Mouse (Mus musculus) liver, embryonic 12.5 days (tissue): ENCODE data around the gene Dnajc10. TPM values are rescaled to one million over a fixed set of nuclear protein-coding genes. Genes with fewer than 3 reads are reported as not detected.

Experiments used
- ATAC-seq: fragments of 200-750 bp; cut with Nextera tagmentation; 2 replicates; pipeline ENCODE4 v1.8.0; 2017; ENCODE audit warnings: moderate number of reproducible peaks, mild to moderate bottlenecking, moderate library complexity
- H3K27ac ChIP-seq: fragments of 300-500 bp; sonication (generic); 2 replicates; pipeline ENCODE4 v1.5.1; 2016; ENCODE audit warnings: mild to moderate bottlenecking
- H3K27me3 ChIP-seq: fragments of 300-500 bp; sonication (generic); replicated peaks from 2 replicates; pipeline ENCODE4 v1.6.1; 2016; ENCODE audit warnings: mild to moderate bottlenecking, moderate library complexity
- H3K36me3 ChIP-seq: fragments of 300-500 bp; sonication (generic); 2 replicates; pipeline ENCODE4 v1.6.1; 2016; ENCODE audit warnings: mild to moderate bottlenecking, moderate library complexity
- H3K4me1 ChIP-seq: fragments of 300-500 bp; sonication (generic); 2 replicates; pipeline ENCODE4 v1.6.1; 2016
- H3K4me2 ChIP-seq: fragments of 300-500 bp; sonication (generic); 2 replicates; pipeline ENCODE4 v1.6.1; 2016; ENCODE audit warnings: mild to moderate bottlenecking, moderate library complexity
- H3K4me3 ChIP-seq: fragments of 300-500 bp; sonication (generic); 2 replicates; pipeline ENCODE4 v1.5.1; 2016; ENCODE audit warnings: mild to moderate bottlenecking, moderate library complexity
- H3K9ac ChIP-seq: fragments of 300-500 bp; sonication (generic); 2 replicates; pipeline ENCODE4 v1.6.1; 2016; ENCODE audit warnings: mild to moderate bottlenecking, moderate library complexity
- H3K9me3 ChIP-seq: fragments of 300-500 bp; sonication (generic); replicated peaks from 2 replicates; pipeline ENCODE4 v1.6.1; 2016; ENCODE audit warnings: mild to moderate bottlenecking, moderate library complexity
- WGBS: fragments of 180-500 bp; shearing (Covaris S2); methylation state at CpG from one replicate; pipeline ENCODE4 v1.1.7; 2016; ENCODE audit not compliant: insufficient replicate concordance; 5-methylcytosine and 5-hydroxymethylcytosine counted together
- polyA plus RNA-seq: library from polyadenylated mRNA; unstranded; fragments of >200 nt; fragmentation: Nextera tagmentation; extraction: Ambion mirVana; gene quantifications from 2 replicates; pipeline ENCODE4 v1.2.1, GENCODE M21; 2016

Dnajc10 gene
- polyA plus RNA-seq, 1 experiment from 2014 or later, result 28.9 TPM

DNA sequence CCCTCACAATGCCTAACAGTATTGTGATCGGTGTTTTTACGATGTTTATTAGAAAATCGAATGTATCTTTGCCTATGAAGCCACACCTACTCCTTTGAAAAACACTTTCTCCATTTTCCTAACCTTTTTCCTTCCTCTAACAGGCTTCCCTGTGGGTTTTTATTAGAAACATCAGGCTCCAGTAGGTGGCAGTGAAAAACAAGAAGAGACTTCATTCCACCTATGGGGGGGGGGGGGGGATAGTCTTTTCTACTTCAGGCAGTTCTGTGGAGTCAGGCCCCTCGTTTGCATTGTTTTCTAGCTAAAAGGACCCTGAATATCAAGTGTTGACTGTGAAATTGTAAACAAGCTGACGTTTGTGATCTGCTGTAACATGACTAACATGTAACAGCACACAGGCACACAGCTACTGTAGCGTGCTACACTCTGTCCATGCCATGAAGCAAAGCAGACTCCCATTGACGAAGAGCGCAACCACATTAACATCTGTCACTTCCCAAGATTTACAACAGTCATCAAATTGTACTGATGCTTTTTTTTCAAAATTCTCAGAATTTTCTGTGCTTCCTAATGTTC lies 41.5 kb downstream of the Dnajc10 start:
- no peaks in the 10 kb centered on the region for H3K4me1 ChIP-seq
- 51% methylated on average over 8 of the region's 8 CpGs for WGBS
- no peak overlapping the region for H3K9ac ChIP-seq
- H3K27ac ChIP-seq, result no peak overlapping the region
- H3K9me3 ChIP-seq, result no peaks in the 10 kb centered on the region
- H3K36me3 ChIP-seq, result peaks cover 21% of the 10 kb centered on the region
- H3K4me3 ChIP-seq, result no peak overlapping the region
- H3K4me2 ChIP-seq, result no peak overlapping the region
- no peak for ATAC-seq
- H3K27me3 ChIP-seq, result no peaks in the 10 kb centered on the region

DNA sequence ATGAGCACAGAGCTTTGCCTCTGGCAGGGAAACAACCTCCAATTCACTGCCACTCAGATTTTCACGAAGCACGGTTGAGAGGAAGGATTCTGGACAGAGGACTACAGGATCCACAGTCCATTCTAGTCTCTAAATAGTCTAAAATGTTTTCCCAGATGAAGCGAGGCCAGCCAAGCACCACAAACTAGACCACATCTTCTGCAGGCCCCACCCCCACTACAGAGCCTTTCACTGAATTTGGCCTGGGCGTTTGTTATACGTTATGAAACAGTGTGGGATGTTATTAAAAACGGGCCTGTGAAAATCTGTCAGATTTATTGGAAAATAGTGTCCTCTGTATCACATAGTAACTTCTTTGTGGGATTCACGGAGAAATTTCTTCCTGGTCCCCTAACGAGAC lies 56.2 kb downstream of the Dnajc10 start:
- Histone ChIP-seq H3K36me3 (no peaks in the 10 kb centered on the region), H3K4me3 (no peak overlapping the region), H3K9ac (no peak overlapping the region), H3K9me3 (no peaks in the 10 kb centered on the region), H3K27me3 (no peaks in the 10 kb centered on the region), H3K4me1 (no peaks in the 10 kb centered on the region), H3K4me2 (no peak overlapping the region), H3K27ac (no peak overlapping the region)
- 72% methylated on average over 8 of the region's 8 CpGs for whole genome bisulfite sequencing
- ATAC-seq, result no peak

DNA sequence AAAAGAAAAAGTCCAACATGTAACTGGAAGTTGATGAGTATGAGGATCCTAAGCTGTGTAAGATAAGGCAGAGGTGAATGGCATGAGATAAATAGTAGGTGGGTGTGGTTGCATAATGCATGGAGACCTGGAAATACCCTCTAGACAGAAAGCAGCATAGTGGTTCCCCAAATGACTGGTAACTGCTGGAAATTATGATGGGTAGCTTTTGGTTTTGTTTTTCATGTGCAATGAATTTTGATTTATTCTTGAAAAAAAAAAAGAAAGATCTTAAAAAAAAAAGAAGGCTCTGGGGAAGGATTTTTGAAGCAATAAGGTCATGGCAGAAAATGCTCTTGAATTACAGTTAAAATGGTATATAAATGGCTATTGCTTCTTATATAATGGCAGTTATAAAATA lies 59.6 kb downstream of the Dnajc10 start:
- no peaks in the 10 kb centered on the region for H3K27me3 ChIP-seq
- H3K4me2 ChIP-seq, result no peak overlapping the region
- no peak for ATAC-seq
- no peak overlapping the region for H3K27ac ChIP-seq
- H3K4me3 ChIP-seq, result no peak overlapping the region
- H3K9me3 ChIP-seq, result no peaks in the 10 kb centered on the region
- H3K9ac ChIP-seq, result no peak overlapping the region
- H3K36me3 ChIP-seq, result no peaks in the 10 kb centered on the region
- H3K4me1 ChIP-seq, result no peaks in the 10 kb centered on the region

DNA sequence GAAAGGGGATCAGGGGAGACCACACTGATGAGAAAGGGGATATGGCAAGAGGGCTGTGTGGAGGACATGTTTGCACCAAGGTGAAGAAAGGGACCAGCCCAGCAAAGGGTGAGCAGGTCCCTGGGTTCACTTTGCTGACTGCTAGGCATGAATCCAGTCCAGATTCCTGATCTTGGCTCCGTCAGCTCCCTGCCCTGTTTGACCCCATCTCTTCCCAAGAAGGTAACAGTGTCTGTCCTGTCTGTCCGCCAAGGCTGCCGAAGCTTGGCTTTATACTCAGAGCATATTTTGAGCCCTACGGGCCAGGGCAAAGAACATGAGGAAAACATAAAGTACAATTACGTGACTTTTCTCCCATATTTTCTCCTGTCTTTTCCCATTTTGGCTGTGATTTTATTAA lies 64.6 kb downstream of the Dnajc10 start:
- Histone ChIP-seq H3K9ac (no peak overlapping the region), H3K4me3 (no peak overlapping the region), H3K27me3 (no peaks in the 10 kb centered on the region), H3K4me2 (no peak overlapping the region), H3K9me3 (no peaks in the 10 kb centered on the region), H3K36me3 (no peaks in the 10 kb centered on the region), H3K27ac (no peak overlapping the region), H3K4me1 (no peaks in the 10 kb centered on the region)
- no peak for ATAC-seq
- 79% methylated on average over 5 of the region's 5 CpGs for WGBS

DNA sequence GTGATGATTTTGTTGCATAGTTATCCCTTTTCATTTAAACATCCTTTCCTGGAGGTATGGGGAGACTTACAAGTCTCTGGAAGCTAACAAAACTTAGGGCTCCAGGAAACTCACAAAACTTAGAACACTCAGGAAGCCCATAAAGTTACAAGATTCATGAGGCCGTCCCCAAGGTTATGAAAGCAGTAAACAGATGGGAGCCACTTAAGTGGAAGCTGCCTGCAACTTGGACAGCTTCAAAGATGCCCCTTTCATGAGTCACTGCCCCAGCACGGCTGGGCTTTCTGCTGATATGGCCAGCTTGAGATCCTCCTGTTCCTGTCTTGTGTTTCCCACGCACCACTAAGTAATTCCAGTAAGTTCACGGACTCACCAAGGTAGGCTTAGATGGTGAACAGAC lies 69.2 kb downstream of the Dnajc10 start:
- H3K9me3 ChIP-seq, result no peaks in the 10 kb centered on the region
- no peak overlapping the region for H3K4me2 ChIP-seq
- H3K36me3 ChIP-seq, result no peaks in the 10 kb centered on the region
- H3K4me1 ChIP-seq, result no peaks in the 10 kb centered on the region
- H3K4me3 ChIP-seq, result no peak overlapping the region
- no peak for ATAC-seq
- H3K27ac ChIP-seq, result no peak overlapping the region
- no peaks in the 10 kb centered on the region for H3K27me3 ChIP-seq
- WGBS, result 50% methylated on average over 4 of the region's 4 CpGs
- H3K9ac ChIP-seq, result no peak overlapping the region

DNA sequence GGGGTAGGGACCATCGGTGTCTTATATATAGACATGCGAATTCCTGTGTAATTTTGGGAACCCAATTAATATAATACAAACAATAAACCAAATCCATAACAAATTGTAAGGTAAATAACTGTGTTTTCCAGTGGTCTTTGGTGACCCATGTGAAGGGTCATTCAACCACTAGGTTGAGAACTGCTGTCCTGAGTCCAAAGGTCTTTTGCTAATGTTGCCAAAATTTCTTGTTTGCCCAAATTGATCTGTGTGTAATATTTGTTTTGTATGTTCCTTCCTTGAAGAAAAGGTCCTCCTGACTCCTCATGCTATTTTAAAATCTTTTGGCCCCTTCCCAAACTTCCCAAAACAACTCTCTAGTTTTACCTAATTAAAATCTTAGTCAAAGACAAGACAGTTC lies 71.0 kb downstream of the Dnajc10 start:
- no peak for ATAC-seq
- Histone ChIP-seq H3K4me1 (no peaks in the 10 kb centered on the region), H3K36me3 (no peaks in the 10 kb centered on the region), H3K27me3 (no peaks in the 10 kb centered on the region), H3K9ac (no peak overlapping the region), H3K9me3 (no peaks in the 10 kb centered on the region), H3K4me3 (no peak overlapping the region), H3K4me2 (no peak overlapping the region), H3K27ac (no peak overlapping the region)
- WGBS, result 68% methylated on average over 2 of the region's 2 CpGs

DNA sequence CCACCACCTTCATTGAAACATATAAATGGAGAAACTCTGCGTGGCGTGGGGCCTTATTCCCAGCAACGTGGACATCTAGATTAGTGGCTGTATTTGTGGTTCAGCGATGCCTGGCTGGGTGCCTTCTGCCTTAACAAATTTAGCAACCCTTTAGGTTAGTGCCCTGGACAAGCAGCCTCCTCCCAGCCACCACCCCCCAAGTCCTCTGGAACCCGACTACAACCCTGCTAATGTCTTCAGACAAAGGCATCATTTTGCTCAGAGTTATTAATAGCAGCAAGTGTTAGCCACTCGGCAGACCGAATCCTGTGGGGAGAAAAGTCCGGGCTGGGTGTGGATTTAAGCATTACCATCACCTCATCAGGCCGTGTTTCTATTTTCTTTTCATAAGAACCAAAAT lies 72.4 kb downstream of the Dnajc10 start:
- no peak overlapping the region for H3K4me3 ChIP-seq
- no peak overlapping the region for H3K9ac ChIP-seq
- H3K27ac ChIP-seq, result no peak overlapping the region
- 75% methylated on average over 9 of the region's 9 CpGs for WGBS
- H3K36me3 ChIP-seq, result no peaks in the 10 kb centered on the region
- no peak for ATAC-seq
- H3K4me2 ChIP-seq, result no peak overlapping the region
- no peaks in the 10 kb centered on the region for H3K9me3 ChIP-seq
- no peaks in the 10 kb centered on the region for H3K27me3 ChIP-seq
- H3K4me1 ChIP-seq, result no peaks in the 10 kb centered on the region

DNA sequence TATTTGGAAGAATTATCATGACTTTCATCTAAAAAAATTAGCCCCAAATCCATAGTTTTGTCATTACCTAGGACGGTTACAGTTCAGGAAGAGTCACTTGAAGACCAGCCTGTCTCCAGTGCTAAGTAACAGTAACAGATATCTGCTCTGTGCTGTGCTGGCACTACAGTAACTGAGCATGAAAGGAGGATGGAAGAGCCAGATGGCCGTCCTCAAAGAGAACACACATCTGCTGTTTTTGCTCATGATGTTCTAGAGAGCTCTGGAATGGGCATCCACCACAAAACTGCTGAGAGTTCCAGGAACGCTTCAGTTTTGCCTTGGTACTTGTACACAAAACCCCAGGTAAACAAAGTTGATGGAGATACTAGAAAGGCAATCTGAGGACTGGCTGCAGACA lies 73.1 kb downstream of the Dnajc10 start:
- no peaks in the 10 kb centered on the region for H3K27me3 ChIP-seq
- H3K9ac ChIP-seq, result no peak overlapping the region
- ATAC-seq, result no peak
- H3K9me3 ChIP-seq, result no peaks in the 10 kb centered on the region
- H3K27ac ChIP-seq, result no peak overlapping the region
- no peaks in the 10 kb centered on the region for H3K4me1 ChIP-seq
- H3K4me3 ChIP-seq, result no peak overlapping the region
- H3K4me2 ChIP-seq, result no peak overlapping the region
- 68% methylated on average over 3 of the region's 3 CpGs for WGBS
- H3K36me3 ChIP-seq, result no peaks in the 10 kb centered on the region

DNA sequence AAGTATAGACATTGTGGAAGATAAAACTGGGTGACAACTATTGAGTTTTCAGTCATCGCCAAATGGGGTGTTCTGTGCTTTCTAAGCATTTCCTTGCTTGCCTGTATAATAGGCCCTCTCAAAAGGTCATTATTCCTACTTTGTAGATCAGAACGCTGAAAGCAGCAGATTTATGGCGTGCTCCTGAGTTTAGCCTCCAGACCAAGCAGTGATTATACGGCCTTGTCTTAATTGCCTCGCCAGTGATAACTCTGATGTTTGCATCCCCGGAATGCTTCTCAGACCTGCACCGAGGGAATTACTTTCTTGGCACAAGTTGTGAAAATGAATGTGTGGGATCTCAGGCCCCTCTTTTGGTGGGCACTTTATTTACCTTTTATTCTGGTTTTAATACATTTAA lies 80.8 kb downstream of the Dnajc10 start:
- no peaks in the 10 kb centered on the region for H3K36me3 ChIP-seq
- no peak overlapping the region for H3K4me3 ChIP-seq
- H3K27ac ChIP-seq, result no peak overlapping the region
- H3K4me1 ChIP-seq, result no peaks in the 10 kb centered on the region
- ATAC-seq, result no peak
- no peaks in the 10 kb centered on the region for H3K27me3 ChIP-seq
- no peaks in the 10 kb centered on the region for H3K9me3 ChIP-seq
- no peak overlapping the region for H3K9ac ChIP-seq
- no peak overlapping the region for H3K4me2 ChIP-seq
- 61% methylated on average over 7 of the region's 7 CpGs for WGBS

DNA sequence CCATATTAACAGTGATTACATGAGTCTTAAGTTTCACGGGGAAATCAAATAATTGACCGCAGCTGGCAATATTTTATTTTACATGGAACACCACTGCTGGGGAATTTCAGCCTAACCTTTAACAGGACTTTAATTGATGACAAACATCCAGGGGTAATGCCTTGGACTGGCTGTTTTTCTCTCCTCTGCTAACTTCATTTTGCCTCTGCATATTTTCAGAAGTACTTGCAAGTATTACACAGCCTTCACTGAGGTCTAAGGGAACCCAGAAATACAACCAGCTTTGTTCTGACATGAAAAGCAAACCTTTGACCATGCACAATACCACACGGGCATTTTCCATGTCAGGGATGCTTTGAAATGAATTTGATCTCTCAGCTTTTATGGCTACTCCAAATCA lies 81.6 kb downstream of the Dnajc10 start:
- H3K4me2 ChIP-seq, result no peak overlapping the region
- ATAC-seq, result no peak
- no peaks in the 10 kb centered on the region for H3K4me1 ChIP-seq
- no peaks in the 10 kb centered on the region for H3K9me3 ChIP-seq
- WGBS, result 63% methylated on average over 3 of the region's 3 CpGs
- H3K9ac ChIP-seq, result no peak overlapping the region
- H3K27ac ChIP-seq, result no peak overlapping the region
- no peaks in the 10 kb centered on the region for H3K27me3 ChIP-seq
- H3K36me3 ChIP-seq, result no peaks in the 10 kb centered on the region
- H3K4me3 ChIP-seq, result no peak overlapping the region

DNA sequence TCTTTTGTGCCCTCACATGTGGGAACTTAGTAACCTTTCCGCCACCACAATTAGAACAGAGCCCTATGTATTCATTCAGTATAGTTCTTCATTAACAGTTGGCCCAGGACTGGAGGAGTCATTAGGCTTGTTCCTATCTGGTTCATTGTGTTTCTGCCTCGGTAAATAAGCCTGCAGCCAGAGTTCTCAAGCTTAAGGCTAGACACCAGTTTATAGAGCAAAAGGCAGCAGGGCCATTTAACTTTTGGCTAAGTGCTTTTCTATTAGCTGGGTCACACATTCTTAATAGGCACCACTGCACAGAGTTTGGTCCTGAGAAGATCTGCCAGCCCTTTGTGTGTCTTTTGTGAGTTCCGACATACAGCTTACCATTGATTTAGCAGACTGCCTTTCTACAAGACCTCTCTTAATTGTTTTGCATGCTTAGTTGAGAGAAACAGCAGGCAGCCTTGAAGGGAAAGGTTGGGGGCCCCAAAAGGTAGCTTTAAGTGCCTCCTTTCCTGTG lies 83.4 kb downstream of the Dnajc10 start:
- no peaks in the 10 kb centered on the region for H3K36me3 ChIP-seq
- no peak for ATAC-seq
- H3K4me2 ChIP-seq, result no peak overlapping the region
- H3K4me1 ChIP-seq, result no peaks in the 10 kb centered on the region
- H3K9me3 ChIP-seq, result no peaks in the 10 kb centered on the region
- no peak overlapping the region for H3K27ac ChIP-seq
- H3K4me3 ChIP-seq, result no peak overlapping the region
- WGBS, result 45% methylated on average over 3 of the region's 3 CpGs
- H3K27me3 ChIP-seq, result no peaks in the 10 kb centered on the region
- H3K9ac ChIP-seq, result no peak overlapping the region
